Mouse (Mus musculus) hindbrain, embryonic 14.5 days (tissue): ENCODE data around the gene Gm4922. TPM values are rescaled to one million over a fixed set of nuclear protein-coding genes. Genes with fewer than 3 reads are reported as not detected.

ENCODE experiments used
- ATAC-seq: fragments of 200-750 bp; cut with Nextera tagmentation; 2 replicates; pipeline ENCODE4 v1.8.0; 2017; ENCODE audit warnings: moderate number of reproducible peaks, mild to moderate bottlenecking, moderate TSS enrichment, moderate library complexity; ENCODE audit not compliant: low FRiP score
- DNase-seq: peaks from one replicate; pipeline ENCODE4 v3.0.0-alpha.2; 2015; ENCODE audit warnings: low spot score
- H3K27ac ChIP-seq: fragments of 300-500 bp; sonication (generic); 2 replicates; pipeline ENCODE4 v1.5.1; 2014; ENCODE audit warnings: mild to moderate bottlenecking, moderate library complexity
- H3K27me3 ChIP-seq: fragments of 300-500 bp; sonication (generic); 2 replicates; pipeline ENCODE4 v1.6.1; 2014; ENCODE audit warnings: mild to moderate bottlenecking, low read length, mixed read lengths; ENCODE audit not compliant: control insufficient read depth, insufficient read depth
- H3K36me3 ChIP-seq: fragments of 300-500 bp; sonication (generic); replicated peaks from 2 replicates; pipeline ENCODE4 v1.6.1; 2014; ENCODE audit not compliant: control insufficient read depth, insufficient read depth
- H3K4me1 ChIP-seq: fragments of 300-500 bp; sonication (generic); replicated peaks from 2 replicates; pipeline ENCODE4 v1.6.1; 2014; ENCODE audit warnings: antibody characterized with exemption, low read length, mixed read lengths; ENCODE audit not compliant: control insufficient read depth, insufficient read depth
- H3K4me2 ChIP-seq: fragments of 300-500 bp; sonication (generic); replicated peaks from 2 replicates; pipeline ENCODE4 v1.6.1; 2014; ENCODE audit warnings: mild to moderate bottlenecking, moderate library complexity
- H3K4me3 ChIP-seq: fragments of 300-500 bp; sonication (generic); replicated peaks from 2 replicates; pipeline ENCODE4 v1.5.1; 2014; ENCODE audit warnings: mild to moderate bottlenecking, low read length
- H3K9ac ChIP-seq: fragments of 300-500 bp; sonication (generic); 2 replicates; pipeline ENCODE4 v1.6.1; 2014
- H3K9me3 ChIP-seq: fragments of 300-500 bp; sonication (generic); 2 replicates; pipeline ENCODE4 v1.6.1; 2016; ENCODE audit warnings: low read length; ENCODE audit not compliant: control insufficient read depth
- WGBS: fragments of 180-500 bp; shearing (Covaris S2); extraction: QIAGEN DNeasy Blood & Tissue Kit; methylation state at CpG from one replicate; pipeline ENCODE4 v1.1.7; 2014; 5-methylcytosine and 5-hydroxymethylcytosine counted together
- polyA plus RNA-seq: library from polyadenylated mRNA; unstranded; fragments of >200 nt; fragmentation: Nextera tagmentation; extraction: Ambion mirVana; gene quantifications from 2 replicates; pipeline ENCODE4 v1.2.1, GENCODE M21; 2014

Gm4922 gene
- polyA plus RNA-seq, 1 experiment from 2014 or later, result 0.28 TPM

GRCm38 (mm10) chr10:18811751-18812150, 25.2 kb upstream of the Gm4922 start:
- no peak overlapping the region for H3K27ac ChIP-seq
- H3K9ac ChIP-seq, result no peak overlapping the region
- no peak overlapping the region for H3K4me2 ChIP-seq
- H3K4me1 ChIP-seq, result no peaks in the 10 kb centered on the region
- H3K36me3 ChIP-seq, result no peaks in the 10 kb centered on the region
- no peak for ATAC-seq
- H3K4me3 ChIP-seq, result no peak overlapping the region
- DNase-seq, result no peak
- no peaks in the 10 kb centered on the region for H3K9me3 ChIP-seq
- WGBS, result 86% methylated on average over 2 of the region's 2 CpGs
- no peaks in the 10 kb centered on the region for H3K27me3 ChIP-seq

DNA sequence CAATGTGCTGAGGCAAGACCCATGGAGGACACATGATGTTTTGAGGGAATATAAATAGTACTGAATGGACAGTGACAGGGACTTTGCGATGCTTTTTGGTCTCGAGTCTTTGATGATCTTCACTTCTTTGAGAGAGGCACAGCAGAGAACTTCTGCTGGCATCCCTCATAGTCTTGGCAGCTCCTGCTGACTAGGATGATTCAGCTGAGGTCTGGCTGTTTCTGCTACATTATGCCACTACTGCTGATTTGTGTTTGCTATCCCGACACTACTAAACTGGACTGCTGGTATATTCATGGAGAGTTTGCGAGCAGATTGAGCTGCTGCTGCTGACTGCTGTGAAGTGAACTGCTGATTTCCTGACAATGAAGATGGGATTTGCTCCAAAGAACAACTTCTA, 3.5 kb upstream of the Gm4922 start:
- DNase-seq (no peak), ATAC-seq (no peak)
- Histone ChIP-seq H3K4me2 (no peak overlapping the region), H3K4me1 (no peaks in the 10 kb centered on the region), H3K36me3 (no peaks in the 10 kb centered on the region), H3K27ac (no peak overlapping the region), H3K9ac (no peak overlapping the region), H3K9me3 (no peaks in the 10 kb centered on the region), H3K4me3 (no peak overlapping the region), H3K27me3 (no peaks in the 10 kb centered on the region)
- WGBS, result 84% methylated on average over 4 of the region's 4 CpGs

DNA sequence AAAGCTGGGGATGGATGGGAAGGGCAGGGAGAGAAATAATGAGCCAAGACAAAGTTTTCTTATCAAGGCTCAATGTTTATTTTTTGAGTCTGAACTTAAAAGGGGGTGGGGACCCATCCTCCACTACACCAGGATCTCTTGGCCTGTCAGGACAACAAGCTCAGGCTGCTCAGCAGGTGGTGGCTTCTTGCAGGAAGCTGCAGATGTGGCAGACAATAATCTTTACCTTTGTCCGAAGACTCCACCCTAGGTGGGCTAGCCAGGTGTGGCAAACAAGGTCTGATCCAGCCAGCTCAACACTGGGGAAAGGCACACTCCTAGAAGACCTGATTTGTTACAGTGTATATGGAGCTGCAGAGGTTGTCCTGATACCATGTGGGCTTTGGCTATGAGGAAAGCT, 2.0 kb upstream of the Gm4922 start:
- ATAC-seq, result no peak
- DNase-seq, result no peak
- Histone ChIP-seq H3K9ac (no peak overlapping the region), H3K4me2 (no peak overlapping the region), H3K4me3 (no peak overlapping the region), H3K27ac (no peak overlapping the region), H3K36me3 (no peaks in the 10 kb centered on the region), H3K27me3 (no peaks in the 10 kb centered on the region), H3K4me1 (no peaks in the 10 kb centered on the region), H3K9me3 (no peaks in the 10 kb centered on the region)
- 73% methylated on average over 1 of the region's 1 CpGs for WGBS

GRCm38 (mm10) chr10:18777546-18777945, 9.0 kb downstream of the Gm4922 start:
- no peak overlapping the region for H3K9ac ChIP-seq
- 0 out of 2 replicates have a peak, but pooled peaks cover 5% of the 10 kb centered on the region for H3K4me1 ChIP-seq
- no peak overlapping the region for H3K4me2 ChIP-seq
- WGBS, result 34% methylated on average over 3 of the region's 3 CpGs
- DNase-seq, result no peak
- H3K4me3 ChIP-seq, result no peak overlapping the region
- no peaks in the 10 kb centered on the region for H3K27me3 ChIP-seq
- H3K27ac ChIP-seq, result no peak overlapping the region
- H3K9me3 ChIP-seq, result no peaks in the 10 kb centered on the region
- ATAC-seq, result 0 out of 2 replicates have a peak, but pooled peaks have one; percentile 27
- H3K36me3 ChIP-seq, result no peaks in the 10 kb centered on the region

- H3K9ac ChIP-seq, result no peak overlapping the region
- 59% methylated on average over 4 of the region's 4 CpGs for WGBS
Measured at GRCm38 (mm10) chr10:18772537-18773179, 13.9 kb downstream of the Gm4922 start.

GRCm38 (mm10) chr10:18769909-18770308, 16.7 kb downstream of the Gm4922 start:
- Histone ChIP-seq H3K27ac (no peak overlapping the region), H3K4me3 (no peak overlapping the region), H3K9me3 (no peaks in the 10 kb centered on the region), H3K4me2 (no peak overlapping the region), H3K36me3 (no peaks in the 10 kb centered on the region), H3K9ac (no peak overlapping the region), H3K4me1 (0 out of 2 replicates have a peak, but pooled peaks cover 9% of the 10 kb centered on the region), H3K27me3 (no peaks in the 10 kb centered on the region)
- DNase-seq, result no peak
- ATAC-seq, result no peak
- WGBS, result 55% methylated on average over 5 of the region's 5 CpGs

More at GRCm38 (mm10) chr10:18772537-18773179, 13.9 kb downstream of the Gm4922 start:
- ATAC-seq, result no peak
- DNase-seq, result no peak
- Histone ChIP-seq H3K36me3 (no peaks in the 10 kb centered on the region), H3K27ac (no peak overlapping the region), H3K4me2 (no peak overlapping the region), H3K4me1 (0 out of 2 replicates have a peak, but pooled peaks cover 12% of the 10 kb centered on the region), H3K27me3 (no peaks in the 10 kb centered on the region), H3K4me3 (no peak overlapping the region), H3K9me3 (no peaks in the 10 kb centered on the region)

GRCm38 (mm10) chr10:18760241-18760640, 26.4 kb downstream of the Gm4922 start:
- DNase-seq (peak; percentile 65), ATAC-seq (no peak)
- Histone ChIP-seq H3K36me3 (no peaks in the 10 kb centered on the region), H3K4me3 (no peak overlapping the region), H3K9ac (no peak overlapping the region), H3K4me2 (no peak overlapping the region), H3K27ac (no peak overlapping the region), H3K4me1 (no peaks in the 10 kb centered on the region), H3K9me3 (no peaks in the 10 kb centered on the region), H3K27me3 (no peaks in the 10 kb centered on the region)
- 35% methylated on average over 2 of the region's 2 CpGs for WGBS

DNA sequence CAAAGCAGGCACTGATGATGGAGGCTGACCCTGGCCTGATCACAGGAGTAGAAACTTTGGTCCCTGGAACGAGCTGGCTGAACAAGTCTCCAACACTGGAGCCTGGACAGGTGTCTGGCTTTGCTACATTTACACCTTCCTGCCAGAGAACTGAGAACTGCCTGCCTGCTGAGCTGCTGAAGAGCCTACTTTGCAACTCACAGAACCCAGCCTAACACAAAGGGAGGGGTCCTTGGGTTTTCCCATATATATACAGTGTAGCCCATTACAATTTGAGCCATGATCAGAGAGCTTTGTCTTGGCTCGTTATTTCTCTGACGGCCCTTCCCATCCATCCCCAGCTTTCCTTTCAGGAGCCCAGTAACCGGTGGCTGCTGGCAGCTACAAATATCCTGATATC, 36.5 kb downstream of the Gm4922 start:
- DNase-seq (no peak), ATAC-seq (no peak)
- Histone ChIP-seq H3K36me3 (no peaks in the 10 kb centered on the region), H3K4me2 (no peak overlapping the region), H3K4me1 (no peaks in the 10 kb centered on the region), H3K27me3 (no peaks in the 10 kb centered on the region), H3K4me3 (no peak overlapping the region), H3K9ac (no peak overlapping the region), H3K27ac (no peak overlapping the region), H3K9me3 (no peaks in the 10 kb centered on the region)
- 84% methylated on average over 4 of the region's 4 CpGs for WGBS

GRCm38 (mm10) chr10:18743286-18744142, 43.1 kb downstream of the Gm4922 start, which contains the start of gene Arfgef3:
Gene Arfgef3, minus strand, starts transcription at chr10:18743949.
- peak within 1 kb of the TSS; percentile 96 for H3K27ac ChIP-seq
- 1% methylated on average over 50 of the region's 50 CpGs for WGBS
- peak; percentile 87 for ATAC-seq

More at GRCm38 (mm10) chr10:18743286-18744142, 43.1 kb downstream of the Gm4922 start, which contains the start of gene Arfgef3:
- peak; percentile 69 for DNase-seq
- H3K36me3 ChIP-seq, result no peaks in the 10 kb centered on the region
- peak within 1 kb of the TSS; percentile 74 for H3K4me3 ChIP-seq
- peak within 1 kb of the TSS; percentile 76 for H3K4me2 ChIP-seq
- H3K27me3 ChIP-seq, result no peaks in the 10 kb centered on the region
- H3K9me3 ChIP-seq, result no peaks in the 10 kb centered on the region
- H3K4me1 ChIP-seq, result peaks cover 10% of the 10 kb centered on the region
- peak within 1 kb of the TSS; percentile 90 for H3K9ac ChIP-seq
